Mouse (Mus musculus) heart, embryonic 10.5 days (tissue): ENCODE measurements around the gene Cnpy1. TPM values are rescaled to one million over a fixed set of nuclear protein-coding genes. Genes with fewer than 3 reads are reported as not detected.

Experiments used
- DNase-seq: peaks from one replicate; pipeline ENCODE4 v3.0.0-alpha.2; 2017; ENCODE audit warnings: low spot score
- H3K27ac ChIP-seq: fragments of 300-500 bp; sonication (generic); 2 replicates; pipeline ENCODE4 v1.5.1; 2016; ENCODE audit warnings: mild to moderate bottlenecking
- H3K27me3 ChIP-seq: fragments of 300-500 bp; sonication (generic); 2 replicates; pipeline ENCODE4 v1.6.1; 2016; ENCODE audit warnings: mild to moderate bottlenecking; ENCODE audit not compliant: poor library complexity, insufficient read depth, severe bottlenecking
- H3K36me3 ChIP-seq: fragments of 300-500 bp; sonication (generic); 2 replicates; pipeline ENCODE4 v1.6.1; 2016; ENCODE audit warnings: mild to moderate bottlenecking, moderate library complexity
- H3K4me1 ChIP-seq: fragments of 300-500 bp; sonication (generic); 2 replicates; pipeline ENCODE4 v1.6.1; 2016; ENCODE audit warnings: mild to moderate bottlenecking
- H3K4me3 ChIP-seq: fragments of 300-500 bp; sonication (generic); 2 replicates; pipeline ENCODE4 v1.5.1; 2016; ENCODE audit warnings: mild to moderate bottlenecking, moderate library complexity
- H3K9me3 ChIP-seq: fragments of 300-500 bp; sonication (generic); 2 replicates; pipeline ENCODE4 v1.6.1; 2016; ENCODE audit warnings: mild to moderate bottlenecking, moderate library complexity
- WGBS: fragments of 180-500 bp; shearing (Covaris S2); methylation state at CpG from one replicate; pipeline ENCODE4 v1.1.7; 2016; 5-methylcytosine and 5-hydroxymethylcytosine counted together
- polyA plus RNA-seq: library from polyadenylated mRNA; unstranded; fragments of >200 nt; fragmentation: Nextera tagmentation; extraction: Ambion mirVana; gene quantifications from 2 replicates; pipeline ENCODE4 v1.2.1, GENCODE M21; 2016

Gene Cnpy1
- polyA plus RNA-seq, 1 experiment from 2014 or later, result 0.44 TPM

DNA sequence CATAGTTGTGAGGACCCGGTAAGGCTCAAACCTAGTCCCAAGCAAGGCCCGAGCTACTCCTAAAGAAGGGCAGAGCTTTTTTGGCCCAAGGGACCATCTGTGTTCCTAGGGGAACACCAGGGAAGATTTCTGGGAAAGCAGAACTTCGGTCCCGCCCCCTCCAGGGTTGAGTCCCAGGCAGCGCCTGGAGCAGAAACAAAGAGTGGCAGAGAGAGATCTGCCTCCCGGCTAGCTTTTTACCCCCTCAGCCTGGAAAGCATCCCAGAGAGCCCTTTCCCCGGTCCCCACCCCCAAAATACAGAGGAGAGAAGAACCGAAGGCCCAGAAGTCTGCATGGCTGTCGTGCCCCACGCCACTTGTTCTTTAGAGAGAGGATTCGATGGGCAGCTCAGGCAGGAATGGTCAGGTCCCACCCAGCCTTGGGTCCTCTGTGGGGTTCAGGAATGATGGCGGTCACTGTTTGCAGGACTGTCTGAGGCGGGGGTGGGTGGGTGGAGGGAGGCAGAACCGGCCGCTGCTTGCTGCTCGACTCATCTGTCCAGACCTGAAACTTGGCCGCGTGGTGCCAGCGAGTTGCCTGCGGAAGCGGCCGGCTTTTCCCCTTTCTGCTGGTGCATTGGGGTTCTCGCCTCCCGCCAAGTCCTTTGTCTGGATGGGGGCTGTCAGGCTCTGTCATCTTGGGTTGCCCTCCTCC lies 70.6 kb downstream of the Cnpy1 start:
- no peak overlapping the region for H3K27ac ChIP-seq
- 2% methylated on average over 24 of the region's 24 CpGs for WGBS
- no peaks in the 10 kb centered on the region for H3K9me3 ChIP-seq
- no peaks in the 10 kb centered on the region for H3K36me3 ChIP-seq
- peak; percentile 74 for DNase-seq
- H3K4me1 ChIP-seq, result peaks cover 9% of the 10 kb centered on the region; the same call in 1 of the 2 replicates
- no peak overlapping the region for H3K4me3 ChIP-seq
- peaks cover 98% of the 10 kb centered on the region for H3K27me3 ChIP-seq

DNA sequence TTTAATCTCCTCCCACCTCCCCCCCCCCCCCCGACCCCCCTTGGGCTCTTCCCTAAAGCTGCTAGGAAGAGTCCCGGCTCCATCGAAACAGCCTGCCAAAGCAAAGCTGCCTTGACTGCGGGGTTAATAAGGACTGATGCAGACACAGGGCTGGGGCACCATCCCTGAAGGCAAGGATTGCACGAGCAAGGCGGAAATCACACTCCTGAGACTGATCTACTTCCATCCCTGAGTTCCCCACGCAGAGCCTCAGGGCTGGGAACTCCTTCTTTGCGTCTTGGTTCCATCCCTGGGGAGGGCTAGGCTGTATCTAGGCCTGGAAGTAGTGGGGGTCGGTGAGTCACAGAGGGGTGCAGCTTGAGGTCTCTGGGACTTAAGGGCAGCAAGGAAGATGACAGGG lies 71.5 kb downstream of the Cnpy1 start:
- Histone ChIP-seq H3K36me3 (no peaks in the 10 kb centered on the region), H3K27ac (no peak overlapping the region), H3K27me3 (peaks cover 98% of the 10 kb centered on the region), H3K4me3 (no peak overlapping the region), H3K9me3 (no peaks in the 10 kb centered on the region), H3K4me1 (peaks cover 7% of the 10 kb centered on the region; the same call in 1 of the 2 replicates)
- under 1% methylated on average over 8 of the region's 9 CpGs for WGBS
- peak; percentile 69 for DNase-seq

DNA sequence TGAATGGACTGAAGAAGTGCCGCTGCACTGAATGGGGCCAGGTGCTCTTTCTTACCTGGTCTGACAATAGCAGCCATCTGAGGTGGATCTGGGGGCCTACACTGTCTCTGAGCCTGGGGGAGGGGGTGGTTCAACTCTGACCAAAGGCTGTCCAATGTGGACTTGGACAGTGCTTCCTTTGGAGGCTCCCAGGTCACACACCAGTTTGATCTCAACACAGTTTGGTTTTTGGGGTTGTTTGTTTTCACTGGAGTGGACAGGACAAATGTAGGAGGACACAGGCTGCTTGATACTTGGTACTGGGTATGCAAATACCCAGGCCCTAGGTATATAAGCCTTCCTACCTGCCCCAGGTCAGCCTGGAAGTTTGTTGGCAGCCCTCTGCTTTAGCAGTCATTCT lies 71.9 kb downstream of the Cnpy1 start:
- no peak for DNase-seq
- H3K9me3 ChIP-seq, result no peaks in the 10 kb centered on the region
- no peak overlapping the region for H3K27ac ChIP-seq
- no peaks in the 10 kb centered on the region for H3K36me3 ChIP-seq
- no peak overlapping the region for H3K4me3 ChIP-seq
- H3K27me3 ChIP-seq, result peaks cover 98% of the 10 kb centered on the region
- H3K4me1 ChIP-seq, result peaks cover 9% of the 10 kb centered on the region; the same call in 1 of the 2 replicates
- 0% methylated on average over 1 of the region's 1 CpGs for WGBS

DNA sequence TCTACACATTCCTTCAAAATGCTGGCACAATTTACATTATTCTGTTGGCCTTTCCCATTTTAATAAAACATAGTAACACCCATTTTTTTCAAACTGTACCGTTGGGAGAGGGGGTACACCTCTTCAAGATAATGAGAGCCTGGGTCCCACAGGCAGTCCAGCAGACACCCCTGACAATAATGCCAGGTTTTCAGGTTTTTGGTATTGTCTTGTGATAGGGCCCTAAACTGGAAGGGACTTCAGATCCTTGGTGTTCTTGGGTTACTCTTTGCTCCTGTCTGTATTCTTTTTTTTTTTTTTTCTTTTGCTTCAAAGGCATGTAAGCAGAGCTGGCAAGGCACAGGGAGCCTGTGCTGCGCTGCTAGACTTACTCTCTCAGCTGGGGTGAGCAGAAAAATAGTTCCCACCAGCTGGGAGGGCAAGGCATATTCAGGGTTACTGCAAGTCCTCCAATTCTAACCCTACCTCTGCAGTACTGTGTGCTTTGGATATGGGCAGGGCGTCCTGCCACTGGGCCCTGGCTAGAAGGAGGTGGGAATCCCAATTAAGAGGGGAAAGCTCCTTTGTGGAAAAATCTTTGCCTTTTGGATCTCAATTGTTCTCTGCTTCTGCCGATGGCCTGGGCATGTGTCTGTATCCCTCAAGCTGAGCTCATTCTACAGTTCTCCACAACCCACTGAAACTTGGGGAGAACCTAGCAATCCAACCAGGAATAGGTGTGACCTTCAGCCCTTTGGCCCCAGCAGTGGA lies 72.5 kb downstream of the Cnpy1 start:
- Histone ChIP-seq H3K27ac (no peak overlapping the region), H3K4me3 (no peak overlapping the region), H3K27me3 (peaks cover 97% of the 10 kb centered on the region), H3K36me3 (no peaks in the 10 kb centered on the region), H3K4me1 (peaks cover 13% of the 10 kb centered on the region; the same call in 1 of the 2 replicates), H3K9me3 (no peaks in the 10 kb centered on the region)
- DNase-seq, result no peak
- 2% methylated on average over 4 of the region's 4 CpGs for WGBS

DNA sequence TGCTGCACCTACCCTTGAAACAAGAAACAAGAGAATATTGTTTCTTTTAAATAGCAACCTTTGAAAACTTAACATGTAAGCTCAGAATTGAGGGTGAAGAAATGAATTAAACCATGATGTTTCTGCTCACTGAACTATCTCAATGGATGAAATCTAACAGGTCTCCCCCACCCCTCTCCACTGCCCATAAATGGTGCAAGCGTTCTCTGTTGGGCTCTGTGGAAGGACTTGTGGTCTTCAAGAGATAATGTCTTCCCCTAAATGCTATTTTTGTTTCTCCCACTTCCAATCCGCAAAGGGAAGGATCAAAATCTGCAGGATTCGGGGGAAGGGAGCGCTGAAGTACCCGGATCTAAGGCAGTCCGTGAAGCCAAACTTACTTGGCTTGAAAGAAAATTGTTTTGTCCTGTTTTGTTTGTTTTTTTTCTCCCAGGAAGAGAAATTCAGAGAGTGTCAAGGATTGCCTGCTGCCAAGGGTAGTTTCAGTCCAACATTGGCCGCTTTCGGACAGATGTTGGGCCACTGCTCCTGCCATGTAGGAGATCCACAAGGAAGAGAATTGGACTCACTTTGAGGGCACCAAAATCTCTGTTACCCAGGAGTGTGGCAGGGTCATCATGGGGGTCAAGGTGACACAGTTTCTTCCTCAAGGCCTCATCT lies 73.2 kb downstream of the Cnpy1 start:
- peaks cover 97% of the 10 kb centered on the region for H3K27me3 ChIP-seq
- 3% methylated on average over 8 of the region's 8 CpGs for WGBS
- no peak overlapping the region for H3K27ac ChIP-seq
- H3K36me3 ChIP-seq, result no peaks in the 10 kb centered on the region
- no peak for DNase-seq
- no peaks in the 10 kb centered on the region for H3K9me3 ChIP-seq
- H3K4me1 ChIP-seq, result peaks cover 13% of the 10 kb centered on the region; the same call in 1 of the 2 replicates
- no peak overlapping the region for H3K4me3 ChIP-seq

DNA sequence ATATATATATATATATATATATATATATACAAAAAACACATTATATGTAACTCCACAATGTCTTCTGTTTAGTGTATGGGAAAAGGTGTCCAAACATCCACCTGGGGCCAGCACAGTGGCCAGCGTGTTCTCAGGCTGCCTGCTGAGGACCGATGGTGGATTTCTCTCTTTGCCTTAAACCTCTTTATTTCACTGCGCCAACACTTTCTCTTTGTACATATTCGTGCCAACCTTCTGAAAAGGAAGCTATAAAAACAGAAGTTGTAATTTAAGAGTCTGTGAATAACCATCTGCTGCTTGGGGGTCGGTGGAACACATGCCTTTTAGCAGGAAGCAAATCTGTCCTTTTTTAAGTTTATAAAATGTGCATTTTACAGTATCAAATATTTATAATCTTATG lies 73.9 kb downstream of the Cnpy1 start:
- DNase-seq, result no peak
- 19% methylated on average over 5 of the region's 5 CpGs for WGBS
- H3K4me3 ChIP-seq, result no peak overlapping the region
- H3K9me3 ChIP-seq, result no peaks in the 10 kb centered on the region
- H3K36me3 ChIP-seq, result no peaks in the 10 kb centered on the region
- H3K27ac ChIP-seq, result no peak overlapping the region
- H3K4me1 ChIP-seq, result peaks cover 18% of the 10 kb centered on the region
- H3K27me3 ChIP-seq, result peaks cover 97% of the 10 kb centered on the region

DNA sequence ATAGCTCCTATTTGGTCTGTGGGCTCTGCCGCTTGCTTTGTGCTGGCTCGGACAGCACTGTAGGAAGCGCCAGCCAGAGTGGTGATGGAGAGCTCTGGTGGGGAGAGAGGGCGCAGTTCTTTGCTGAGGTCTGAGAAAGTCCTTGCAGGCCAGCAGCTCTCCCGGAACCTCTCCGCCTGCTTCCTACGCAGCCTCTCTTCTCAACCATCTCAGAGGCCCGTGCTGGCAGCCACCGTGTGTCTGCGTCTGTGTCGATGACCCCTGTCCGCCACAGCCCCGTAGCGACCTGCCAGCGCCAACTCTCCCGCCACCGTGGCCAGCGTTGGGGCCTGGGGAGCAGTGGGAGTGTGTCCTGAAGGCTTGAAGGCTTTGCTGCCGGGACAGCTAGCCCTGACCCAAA lies 74.7 kb downstream of the Cnpy1 start:
- Histone ChIP-seq H3K4me3 (0 out of 2 replicates have a peak overlapping the region, but pooled peaks have one; percentile 6), H3K36me3 (no peaks in the 10 kb centered on the region), H3K9me3 (no peaks in the 10 kb centered on the region), H3K27ac (no peak overlapping the region), H3K27me3 (peaks cover 97% of the 10 kb centered on the region), H3K4me1 (peaks cover 26% of the 10 kb centered on the region)
- DNase-seq, result no peak
- WGBS, result under 1% methylated on average over 19 of the region's 19 CpGs

DNA sequence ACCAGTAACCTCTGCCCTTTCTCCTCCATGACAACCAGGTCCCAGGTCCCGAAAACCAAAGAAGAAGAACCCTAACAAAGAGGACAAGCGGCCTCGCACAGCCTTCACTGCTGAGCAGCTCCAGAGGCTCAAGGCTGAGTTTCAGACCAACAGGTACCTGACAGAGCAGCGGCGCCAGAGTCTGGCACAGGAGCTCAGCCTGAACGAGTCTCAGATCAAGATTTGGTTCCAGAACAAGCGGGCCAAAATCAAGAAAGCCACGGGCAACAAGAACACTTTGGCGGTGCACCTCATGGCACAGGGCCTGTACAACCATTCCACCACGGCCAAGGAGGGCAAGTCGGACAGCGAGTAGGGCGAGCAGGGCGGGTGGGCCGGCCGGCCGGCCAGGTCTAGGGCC lies 75.5 kb downstream of the Cnpy1 start:
- Histone ChIP-seq H3K4me3 (no peak overlapping the region), H3K27ac (no peak overlapping the region), H3K36me3 (no peaks in the 10 kb centered on the region), H3K27me3 (peaks cover 96% of the 10 kb centered on the region), H3K9me3 (no peaks in the 10 kb centered on the region), H3K4me1 (peaks cover 31% of the 10 kb centered on the region)
- 4% methylated on average over 17 of the region's 17 CpGs for WGBS
- DNase-seq, result no peak

DNA sequence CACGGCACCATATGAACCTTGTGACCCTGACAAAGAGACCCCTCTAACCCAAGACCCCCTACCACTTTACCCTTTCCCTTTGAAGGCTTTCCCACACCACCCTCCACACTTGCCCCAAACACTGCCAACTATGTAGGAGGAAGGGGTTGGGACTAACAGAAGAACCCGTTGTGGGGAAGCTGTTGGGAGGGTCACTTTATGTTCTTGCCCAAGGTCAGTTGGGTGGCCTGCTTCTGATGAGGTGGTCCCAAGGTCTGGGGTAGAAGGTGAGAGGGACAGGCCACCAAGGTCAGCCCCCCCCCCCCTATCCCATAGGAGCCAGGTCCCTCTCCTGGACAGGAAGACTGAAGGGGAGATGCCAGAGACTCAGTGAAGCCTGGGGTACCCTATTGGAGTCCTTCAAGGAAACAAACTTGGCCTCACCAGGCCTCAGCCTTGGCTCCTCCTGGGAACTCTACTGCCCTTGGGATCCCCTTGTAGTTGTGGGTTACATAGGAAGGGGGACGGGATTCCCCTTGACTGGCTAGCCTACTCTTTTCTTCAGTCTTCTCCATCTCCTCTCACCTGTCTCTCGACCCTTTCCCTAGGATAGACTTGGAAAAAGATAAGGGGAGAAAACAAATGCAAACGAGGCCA lies 76.3 kb downstream of the Cnpy1 start:
- peaks cover 96% of the 10 kb centered on the region for H3K27me3 ChIP-seq
- H3K4me1 ChIP-seq, result peaks cover 28% of the 10 kb centered on the region
- H3K36me3 ChIP-seq, result no peaks in the 10 kb centered on the region
- WGBS, result 3% methylated on average over 5 of the region's 5 CpGs
- DNase-seq, result no peak
- H3K27ac ChIP-seq, result no peak overlapping the region
- no peaks in the 10 kb centered on the region for H3K9me3 ChIP-seq
- H3K4me3 ChIP-seq, result no peak overlapping the region

DNA sequence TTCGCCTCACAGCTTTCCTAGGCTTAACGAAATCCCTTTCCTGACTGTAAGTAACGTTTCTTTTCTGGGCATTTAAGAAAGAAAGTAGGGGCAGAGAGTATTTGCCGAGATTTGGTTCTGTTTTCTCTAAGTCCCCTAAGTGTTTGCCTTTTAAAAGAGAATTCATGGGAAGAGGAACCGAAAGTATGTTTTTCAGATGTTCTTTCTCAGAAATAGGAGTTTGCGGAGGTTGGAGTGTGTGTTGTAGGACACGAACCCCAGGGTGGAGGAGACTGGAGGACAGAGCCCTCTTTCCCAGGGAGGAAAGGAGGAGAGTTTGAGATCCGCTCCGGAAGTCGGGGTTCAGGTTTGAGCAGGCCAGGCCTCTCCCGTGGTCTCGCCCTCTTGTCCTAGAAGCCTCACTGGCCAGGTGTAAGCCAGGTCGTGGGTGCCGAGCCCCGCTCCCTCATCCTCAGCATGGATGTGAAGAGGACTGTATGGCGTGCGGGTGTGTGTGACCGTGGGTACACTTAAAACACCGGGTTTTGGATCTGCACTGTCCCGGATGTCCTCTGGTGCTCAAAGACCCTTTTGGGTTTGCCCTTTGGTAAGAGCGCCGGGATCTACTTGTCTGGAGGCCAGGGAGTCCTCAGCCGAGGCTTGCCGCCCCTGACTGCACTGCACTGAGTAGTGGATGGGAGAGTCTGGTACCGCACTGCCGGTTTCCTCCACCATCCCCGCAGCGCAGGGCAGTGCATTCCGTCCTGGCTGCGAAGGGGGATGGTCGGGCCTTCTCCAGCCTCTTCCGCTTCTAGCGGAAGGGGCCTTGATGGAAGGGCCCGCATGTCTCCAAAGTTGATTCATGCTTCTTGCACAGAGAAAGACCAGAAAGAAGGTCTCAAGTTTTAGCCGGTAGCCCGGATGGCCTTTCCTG lies 77.1 kb downstream of the Cnpy1 start:
- WGBS, result 2% methylated on average over 36 of the region's 36 CpGs
- Histone ChIP-seq H3K4me1 (peaks cover 28% of the 10 kb centered on the region), H3K27ac (no peak overlapping the region), H3K36me3 (no peaks in the 10 kb centered on the region), H3K27me3 (peaks cover 96% of the 10 kb centered on the region), H3K9me3 (no peaks in the 10 kb centered on the region), H3K4me3 (peak overlapping the region; percentile 8; the same call in 1 of the 2 replicates)
- DNase-seq, result no peak

DNA sequence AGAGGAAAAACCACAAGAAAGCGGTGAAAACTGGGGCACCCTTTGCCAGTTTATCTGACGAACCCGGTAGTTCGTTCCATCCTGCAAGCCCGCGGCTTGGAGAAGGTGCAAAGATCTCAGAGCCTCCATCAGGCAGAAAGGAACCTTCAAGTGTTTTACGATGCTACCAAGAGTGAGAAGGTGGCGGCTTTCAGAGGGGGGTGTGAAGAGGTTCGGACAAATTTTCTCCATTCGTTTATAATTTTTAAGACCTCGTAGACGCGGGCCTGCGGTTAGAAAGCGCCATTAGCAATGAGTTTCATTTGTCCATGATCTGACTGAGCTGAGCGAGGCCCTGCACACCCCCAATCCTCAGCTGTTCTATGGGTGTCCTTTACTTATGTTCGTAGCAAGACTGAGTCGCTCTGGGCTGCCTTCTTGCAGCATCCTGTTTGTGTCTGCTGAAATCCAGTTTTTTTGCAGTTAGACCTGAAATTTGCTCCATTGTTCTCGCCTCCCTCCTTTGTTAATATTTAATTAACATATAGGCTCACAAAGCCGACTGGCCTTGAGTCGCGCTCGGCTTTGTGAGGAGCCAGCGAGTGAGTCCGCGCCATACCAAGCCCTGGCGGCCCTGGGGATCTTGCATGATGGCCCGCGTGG lies 77.9 kb downstream of the Cnpy1 start:
- Histone ChIP-seq H3K4me1 (peaks cover 28% of the 10 kb centered on the region), H3K27ac (no peak overlapping the region), H3K36me3 (no peaks in the 10 kb centered on the region), H3K4me3 (no peak overlapping the region; the same call in 1 of the 2 replicates), H3K27me3 (peaks cover 96% of the 10 kb centered on the region), H3K9me3 (no peaks in the 10 kb centered on the region)
- no peak for DNase-seq
- 2% methylated on average over 29 of the region's 29 CpGs for WGBS
